Mouse (Mus musculus) midbrain, embryonic 16.5 days (tissue): ENCODE measurements around the gene Cenpm. TPM values are rescaled to one million over a fixed set of nuclear protein-coding genes. Genes with fewer than 3 reads are reported as not detected.
A peak's percentile ranks its signal among the peaks of the same experiment; 100 is the strongest.

Experiments
- ATAC-seq: fragments of 200-750 bp; cut with Nextera tagmentation; 2 replicates; pipeline ENCODE4 v1.8.0; 2017; ENCODE audit warnings: moderate TSS enrichment
- H3K27ac ChIP-seq: fragments of 300-500 bp; sonication (generic); 2 replicates; pipeline ENCODE4 v1.5.1; 2014; ENCODE audit warnings: mild to moderate bottlenecking, low read length, mixed read lengths
- H3K27me3 ChIP-seq: fragments of 300-500 bp; sonication (generic); 2 replicates; pipeline ENCODE4 v1.6.1; 2014; ENCODE audit warnings: low read depth, low read length, mixed read lengths; ENCODE audit not compliant: control insufficient read depth, insufficient read depth
- H3K36me3 ChIP-seq: fragments of 300-500 bp; sonication (generic); 2 replicates; pipeline ENCODE4 v1.6.1; 2014; ENCODE audit warnings: mild to moderate bottlenecking, low read length, moderate library complexity, mixed read lengths; ENCODE audit not compliant: control insufficient read depth, insufficient read depth
- H3K4me1 ChIP-seq: fragments of 300-500 bp; sonication (generic); 2 replicates; pipeline ENCODE4 v1.6.1; 2014; ENCODE audit warnings: mild to moderate bottlenecking, low read length, mixed read lengths; ENCODE audit not compliant: control insufficient read depth, insufficient read depth
- H3K4me2 ChIP-seq: fragments of 300-500 bp; sonication (generic); 2 replicates; pipeline ENCODE4 v1.6.1; 2014; ENCODE audit warnings: mild to moderate bottlenecking, low read length, mixed read lengths
- H3K4me3 ChIP-seq: fragments of 300-500 bp; sonication (generic); 2 replicates; pipeline ENCODE4 v1.5.1; 2014; ENCODE audit warnings: low read depth, mild to moderate bottlenecking, low read length, moderate library complexity, mixed read lengths
- H3K9ac ChIP-seq: fragments of 300-500 bp; sonication (generic); 2 replicates; pipeline ENCODE4 v1.6.1; 2014; ENCODE audit warnings: low read depth, low read length, mixed read lengths
- H3K9me3 ChIP-seq: fragments of 300-500 bp; sonication (generic); replicated peaks from 2 replicates; pipeline ENCODE4 v1.6.1; 2014; ENCODE audit warnings: mild to moderate bottlenecking, low read length, mixed read lengths; ENCODE audit not compliant: control insufficient read depth, poor library complexity, severe bottlenecking
- WGBS: fragments of 180-500 bp; shearing (Covaris S2); extraction: QIAGEN DNeasy Blood & Tissue Kit; methylation state at CpG from one replicate; pipeline ENCODE4 v1.1.7; 2014; 5-methylcytosine and 5-hydroxymethylcytosine counted together
- polyA plus RNA-seq: library from polyadenylated mRNA; unstranded; fragments of >200 nt; fragmentation: Nextera tagmentation; extraction: Ambion mirVana; gene quantifications from 2 replicates; pipeline ENCODE4 v1.2.1, GENCODE M21; 2015

Gene Cenpm
- polyA plus RNA-seq, 1 experiment from 2014 or later, result 13.9 TPM

GRCm38 (mm10) chr15:82232651-82233050 lies 11.9 kb downstream of the Cenpm start:
- H3K27ac ChIP-seq, result no peak overlapping the region
- no peaks in the 10 kb centered on the region for H3K9me3 ChIP-seq
- ATAC-seq, result no peak
- 69% methylated on average over 4 of the region's 4 CpGs for WGBS
- H3K9ac ChIP-seq, result no peak overlapping the region
- no peak overlapping the region for H3K4me2 ChIP-seq
- H3K4me1 ChIP-seq, result no peaks in the 10 kb centered on the region
- no peaks in the 10 kb centered on the region for H3K36me3 ChIP-seq
- no peaks in the 10 kb centered on the region for H3K27me3 ChIP-seq
- H3K4me3 ChIP-seq, result no peak overlapping the region

DNA sequence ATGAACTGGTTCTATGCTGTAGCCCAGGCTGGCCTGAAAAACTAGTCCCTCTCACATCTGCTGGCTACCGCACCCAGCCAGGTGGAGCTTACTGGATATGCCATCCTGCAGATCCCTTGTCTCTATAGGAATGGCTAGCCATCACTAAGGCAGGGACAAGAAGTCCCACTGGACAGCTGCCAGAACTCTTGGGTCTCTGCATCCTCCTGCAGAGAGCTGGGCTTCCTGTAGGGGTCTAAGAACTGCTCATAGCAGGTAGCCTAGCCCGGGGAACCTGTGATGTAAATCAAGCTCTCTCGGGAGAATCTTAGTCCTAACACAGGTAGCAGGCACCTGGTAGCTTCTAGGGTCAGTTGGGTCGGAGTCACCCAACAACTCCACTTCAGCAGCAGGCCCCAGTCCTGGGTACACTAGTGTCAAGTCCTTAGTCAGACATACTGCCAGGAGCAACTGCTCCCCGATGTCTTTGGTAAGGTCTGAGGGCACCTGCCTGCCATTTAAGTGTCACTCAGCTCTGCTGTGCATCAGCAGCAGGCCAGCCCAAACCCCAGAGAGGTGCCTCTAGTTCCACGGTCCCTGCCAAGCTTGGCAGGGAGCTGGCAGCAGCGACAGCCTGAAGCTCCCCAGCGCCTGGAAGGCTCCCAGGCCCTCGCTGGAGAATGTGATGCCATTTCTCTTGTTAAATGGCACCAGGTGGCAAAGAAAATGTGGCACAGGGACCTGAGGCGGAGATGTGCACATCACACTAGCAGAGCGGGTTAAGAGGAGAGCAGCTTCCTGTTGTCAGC lies 12.8 kb downstream of the Cenpm start:
- Histone ChIP-seq H3K27me3 (no peaks in the 10 kb centered on the region), H3K36me3 (no peaks in the 10 kb centered on the region), H3K4me2 (no peak overlapping the region), H3K9me3 (no peaks in the 10 kb centered on the region), H3K4me1 (no peaks in the 10 kb centered on the region), H3K9ac (no peak overlapping the region), H3K4me3 (no peak overlapping the region), H3K27ac (no peak overlapping the region)
- WGBS, result 63% methylated on average over 11 of the region's 11 CpGs
- ATAC-seq, result no peak

DNA sequence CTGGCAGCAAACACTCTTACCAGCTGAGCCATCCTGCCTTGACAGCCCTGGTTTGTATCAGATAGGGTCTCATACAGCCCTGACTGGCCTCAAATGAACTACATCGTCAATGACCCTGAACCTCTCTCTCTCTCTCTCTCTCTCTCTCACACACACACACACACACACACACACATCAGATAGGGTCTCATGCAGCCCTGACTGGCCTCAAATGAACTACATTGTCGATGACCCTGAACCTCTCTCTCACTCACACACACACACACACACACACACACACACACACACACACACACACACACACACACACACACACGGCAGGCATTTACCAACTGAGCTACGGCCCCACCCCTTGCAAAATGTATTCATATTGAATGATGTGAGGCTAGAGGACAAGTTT lies 13.4 kb downstream of the Cenpm start:
- Histone ChIP-seq H3K9ac (no peak overlapping the region), H3K36me3 (no peaks in the 10 kb centered on the region), H3K27me3 (no peaks in the 10 kb centered on the region), H3K4me2 (no peak overlapping the region), H3K4me3 (no peak overlapping the region), H3K9me3 (no peaks in the 10 kb centered on the region), H3K4me1 (no peaks in the 10 kb centered on the region), H3K27ac (no peak overlapping the region)
- ATAC-seq, result no peak
- 76% methylated on average over 4 of the region's 4 CpGs for WGBS

GRCm38 (mm10) chr15:82230098-82230611 lies 14.4 kb downstream of the Cenpm start:
- Histone ChIP-seq H3K4me2 (no peak overlapping the region), H3K27ac (no peak overlapping the region), H3K9ac (no peak overlapping the region), H3K4me1 (no peaks in the 10 kb centered on the region), H3K27me3 (no peaks in the 10 kb centered on the region), H3K9me3 (no peaks in the 10 kb centered on the region), H3K4me3 (no peak overlapping the region), H3K36me3 (no peaks in the 10 kb centered on the region)
- WGBS, result 67% methylated on average over 6 of the region's 6 CpGs
- no peak for ATAC-seq

- H3K27ac ChIP-seq, result no peak overlapping the region
- no peak overlapping the region for H3K4me2 ChIP-seq
- H3K9ac ChIP-seq, result 0 out of 2 replicates have a peak overlapping the region, but pooled peaks have one; percentile 20
- H3K4me1 ChIP-seq, result no peaks in the 10 kb centered on the region
- no peaks in the 10 kb centered on the region for H3K36me3 ChIP-seq
- ATAC-seq, result no peak
- no peaks in the 10 kb centered on the region for H3K27me3 ChIP-seq
- WGBS, result 43% methylated on average over 11 of the region's 11 CpGs
- no peaks in the 10 kb centered on the region for H3K9me3 ChIP-seq
- H3K4me3 ChIP-seq, result no peak overlapping the region
Measured at GRCm38 (mm10) chr15:82229542-82230045, 15.0 kb downstream of the Cenpm start.

GRCm38 (mm10) chr15:82225769-82226168 lies 18.8 kb downstream of the Cenpm start:
- H3K9ac ChIP-seq, result no peak overlapping the region
- 86% methylated on average over 5 of the region's 5 CpGs for WGBS
- H3K4me1 ChIP-seq, result peaks cover 5% of the 10 kb centered on the region; the same call in 1 of the 2 replicates
- H3K9me3 ChIP-seq, result no peaks in the 10 kb centered on the region
- H3K27ac ChIP-seq, result no peak overlapping the region
- H3K27me3 ChIP-seq, result no peaks in the 10 kb centered on the region; the same call in 1 of the 2 replicates
- ATAC-seq, result no peak
- H3K4me2 ChIP-seq, result no peak overlapping the region
- no peaks in the 10 kb centered on the region for H3K36me3 ChIP-seq
- H3K4me3 ChIP-seq, result no peak overlapping the region

DNA sequence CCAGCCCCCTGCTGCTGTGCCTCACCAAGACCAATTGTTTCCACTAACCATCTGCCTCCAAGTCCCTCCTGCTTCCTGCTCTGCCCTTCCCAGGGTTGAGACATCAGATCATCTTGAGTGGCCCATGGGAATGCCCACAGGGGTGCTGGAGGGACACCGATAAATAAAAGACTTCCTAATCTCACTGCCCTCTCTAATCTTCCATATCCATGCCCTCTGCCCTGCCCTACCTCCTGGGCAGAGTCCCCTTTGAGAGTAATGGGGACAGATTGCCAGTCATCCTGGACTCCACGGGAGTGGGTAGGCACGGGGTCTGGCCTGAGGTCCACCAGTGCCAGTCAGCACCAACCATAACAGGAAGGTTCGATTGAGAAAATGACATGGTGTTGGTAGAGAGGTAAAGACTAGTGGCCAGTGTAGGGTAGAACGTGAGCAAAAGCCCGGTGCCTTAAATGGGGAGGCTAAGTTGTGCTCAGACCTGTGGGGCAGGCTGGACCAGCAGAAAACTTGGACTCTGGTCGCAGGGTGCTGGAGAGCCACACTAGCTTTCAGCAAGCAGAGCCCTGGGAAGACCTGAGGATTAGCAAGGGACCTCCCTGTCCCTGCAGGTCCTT lies 19.8 kb downstream of the Cenpm start:
- Histone ChIP-seq H3K27me3 (no peaks in the 10 kb centered on the region; the same call in 1 of the 2 replicates), H3K4me2 (peak overlapping the region; percentile 69; the same call in 1 of the 2 replicates), H3K9me3 (no peaks in the 10 kb centered on the region), H3K9ac (no peak overlapping the region), H3K4me3 (no peak overlapping the region), H3K27ac (no peak overlapping the region), H3K36me3 (no peaks in the 10 kb centered on the region), H3K4me1 (peaks cover 5% of the 10 kb centered on the region; the same call in 1 of the 2 replicates)
- no peak; the same call in 1 of the 2 replicates for ATAC-seq
- 38% methylated on average over 7 of the region's 7 CpGs for WGBS

DNA sequence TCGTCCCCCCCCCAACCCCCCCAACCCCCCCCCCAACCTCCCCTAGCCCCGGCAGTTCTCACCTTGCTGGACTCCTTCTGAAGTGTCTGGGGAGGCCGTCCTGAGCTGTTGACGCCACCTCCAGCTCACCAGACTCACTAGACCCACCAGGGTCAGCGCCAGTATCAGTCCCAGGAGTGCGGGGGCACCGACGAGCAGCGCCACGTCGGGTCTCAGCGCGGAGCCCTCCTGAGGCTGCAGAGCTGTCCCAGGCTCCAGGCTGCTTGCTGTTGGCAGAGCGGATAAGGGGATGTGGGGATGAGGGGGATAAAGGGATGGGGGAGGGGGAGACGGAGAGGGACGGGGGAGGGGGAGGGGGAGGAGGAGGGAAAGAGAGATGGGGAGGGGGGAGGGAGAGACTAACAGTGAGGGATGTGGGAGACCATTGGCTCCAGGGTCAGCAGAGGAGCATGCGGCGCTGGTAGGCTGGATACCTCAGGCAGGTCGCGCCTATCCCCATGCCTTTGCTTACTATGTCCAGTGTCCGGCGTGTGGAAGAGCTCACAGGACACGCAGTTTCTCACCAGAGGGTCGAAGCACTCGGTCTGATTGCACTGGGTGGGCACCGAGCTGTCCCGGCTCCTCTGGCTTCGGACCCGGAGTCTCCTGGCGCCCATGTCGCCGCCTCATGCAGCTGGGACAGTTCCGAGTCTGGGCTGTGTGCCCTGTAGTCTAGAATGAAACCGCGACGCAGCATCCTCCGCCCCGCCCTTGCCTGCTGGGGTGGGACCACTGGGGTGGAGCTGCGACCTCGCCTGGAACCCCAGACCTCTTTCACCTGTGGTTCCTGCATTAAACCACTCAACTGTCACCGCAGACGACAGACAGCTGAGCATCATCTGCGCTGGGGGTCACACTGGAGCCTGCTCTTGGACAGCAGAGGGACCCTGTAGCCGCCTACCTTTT lies 20.6 kb downstream of the Cenpm start, which contains the start of gene Tnfrsf13c:
TSS of gene Tnfrsf13c (minus strand) at position 713 of the 945 bp plus-strand sequence.
- Histone ChIP-seq H3K27me3 (no peaks in the 10 kb centered on the region; the same call in 1 of the 2 replicates), H3K9me3 (no peaks in the 10 kb centered on the region), H3K4me1 (peaks cover 5% of the 10 kb centered on the region; the same call in 1 of the 2 replicates), H3K4me3 (peak within 1 kb of the TSS; percentile 31), H3K4me2 (peak within 1 kb of the TSS; percentile 69), H3K9ac (peak within 1 kb of the TSS; percentile 44; the same call in 1 of the 2 replicates), H3K27ac (no peak within 1 kb of the TSS), H3K36me3 (no peaks in the 10 kb centered on the region)
- ATAC-seq, result peak; percentile 62; the same call in 1 of the 2 replicates
- WGBS, result 2% methylated on average over 42 of the region's 44 CpGs
